Mouse (Mus musculus) limb, embryonic 14.5 days (tissue): ENCODE measurements around the gene Gsto2. TPM values are rescaled to one million over a fixed set of nuclear protein-coding genes. Genes with fewer than 3 reads are reported as not detected.
A peak's percentile ranks its signal among the peaks of the same experiment; 100 is the strongest.
"Not testable (repeated sequence)": the region's sequence is repeated elsewhere in the genome, so short reads cannot be mapped to it uniquely, and the experiment has no call there.

Experiments used
- ATAC-seq: fragments of 200-750 bp; cut with Nextera tagmentation; 2 replicates; pipeline ENCODE4 v1.8.0; 2017; ENCODE audit warnings: low read depth, moderate number of reproducible peaks, moderate TSS enrichment; ENCODE audit not compliant: low FRiP score
- DNase-seq: peaks from one replicate; pipeline ENCODE4 v3.0.0-alpha.2; 2015; ENCODE audit warnings: low spot score
- H3K27ac ChIP-seq: fragments of 300-500 bp; sonication (generic); replicated peaks from 2 replicates; pipeline ENCODE4 v1.5.1; 2014; ENCODE audit warnings: low read depth, mild to moderate bottlenecking, low read length, moderate library complexity, mixed read lengths
- H3K27me3 ChIP-seq: fragments of 300-500 bp; sonication (generic); 2 replicates; pipeline ENCODE4 v1.6.1; 2014; ENCODE audit warnings: low read length, mixed read lengths; ENCODE audit not compliant: control insufficient read depth, insufficient read depth
- H3K36me3 ChIP-seq: fragments of 300-500 bp; sonication (generic); 2 replicates; pipeline ENCODE4 v1.6.1; 2014; ENCODE audit warnings: mild to moderate bottlenecking, low read length, moderate library complexity, mixed read lengths; ENCODE audit not compliant: control insufficient read depth, insufficient read depth
- H3K4me1 ChIP-seq: fragments of 300-500 bp; sonication (generic); 2 replicates; pipeline ENCODE4 v1.6.1; 2014; ENCODE audit warnings: antibody characterized with exemption, low read length, mixed read lengths; ENCODE audit not compliant: control insufficient read depth, insufficient read depth
- H3K4me2 ChIP-seq: fragments of 300-500 bp; sonication (generic); replicated peaks from 2 replicates; pipeline ENCODE4 v1.6.1; 2014; ENCODE audit warnings: low read depth, mild to moderate bottlenecking, low read length, moderate library complexity; ENCODE audit not compliant: severe bottlenecking
- H3K4me3 ChIP-seq: fragments of 300-500 bp; sonication (generic); replicated peaks from 2 replicates; pipeline ENCODE4 v1.5.1; 2014; ENCODE audit warnings: low read length
- H3K9ac ChIP-seq: fragments of 300-500 bp; sonication (generic); 2 replicates; pipeline ENCODE4 v1.6.1; 2014; ENCODE audit warnings: mild to moderate bottlenecking, low read depth, low read length, moderate library complexity; ENCODE audit not compliant: severe bottlenecking
- H3K9me3 ChIP-seq: fragments of 300-500 bp; sonication (generic); 2 replicates; pipeline ENCODE4 v1.6.1; 2016; ENCODE audit warnings: low read length; ENCODE audit not compliant: control insufficient read depth
- POLR2A ChIP-seq: fragments of 200-500 bp; IDR thresholded peaks from 2 replicates; pipeline ENCODE4 v1.8.0; 2012; ENCODE audit warnings: inconsistent platforms, mild to moderate bottlenecking, moderate library complexity, borderline replicate concordance; ENCODE audit not compliant: insufficient read depth, insufficient read length; ENCODE audit errors: extremely low read depth
- WGBS: fragments of 180-500 bp; shearing (Covaris S2); extraction: QIAGEN DNeasy Blood & Tissue Kit; methylation state at CpG from one replicate; pipeline ENCODE4 v1.1.7; 2014; 5-methylcytosine and 5-hydroxymethylcytosine counted together
- polyA plus RNA-seq, 2 experiments: library from polyadenylated mRNA; depleted of rRNA in 1 of 2; stranded (reverse) in 1 of 2; unstranded in 1 of 2; fragments of >200 nt; fragmentation: Nextera tagmentation in 1 of 2; extraction: Ambion mirVana in 1 of 2; gene quantifications; 2 replicates each; pipeline versions ENCODE4 v1.2.1 to v1.2.3; 2012 to 2014

Gene Gsto2
- polyA plus RNA-seq, 2 experiments, result 0.87 to 1.2 TPM

- 0 out of 2 replicates have a peak, but pooled peaks cover 3% of the 10 kb centered on the region for H3K27me3 ChIP-seq
- no peak overlapping the region for H3K27ac ChIP-seq
- H3K9me3 ChIP-seq, result no peaks in the 10 kb centered on the region
- no peak overlapping the region for H3K4me2 ChIP-seq
- H3K9ac ChIP-seq, result no peak overlapping the region
- no peak overlapping the region for H3K4me3 ChIP-seq
- no peaks in the 10 kb centered on the region for H3K4me1 ChIP-seq
- WGBS, result 85% methylated on average over 7 of the region's 7 CpGs
- TF ChIP-seq POLR2A, result no peak
- DNase-seq (no peak), ATAC-seq (no peak)
- H3K36me3 ChIP-seq, result no peaks in the 10 kb centered on the region
These were observed 29.6 kb upstream of the Gsto2 start for GRCm38 (mm10) chr19:47835776-47836175.

GRCm38 (mm10) chr19:47836701-47837526 is 28.4 kb upstream of the Gsto2 start:
- Histone ChIP-seq H3K27me3 (0 out of 2 replicates have a peak, but pooled peaks cover 3% of the 10 kb centered on the region), H3K27ac (no peak overlapping the region), H3K9ac (peak overlapping the region; percentile 46), H3K4me3 (peak overlapping the region; percentile 48), H3K9me3 (no peaks in the 10 kb centered on the region), H3K4me2 (peak overlapping the region; percentile 88), H3K4me1 (no peaks in the 10 kb centered on the region), H3K36me3 (no peaks in the 10 kb centered on the region)
- TF ChIP-seq POLR2A, result no peak
- 3% methylated on average over 46 of the region's 49 CpGs for WGBS
- peak; percentile 91 for ATAC-seq
- peak; percentile 50 for DNase-seq

- Histone ChIP-seq H3K36me3 (no peaks in the 10 kb centered on the region), H3K4me1 (no peaks in the 10 kb centered on the region), H3K27ac (no peak overlapping the region), H3K4me2 (peak overlapping the region; percentile 88), H3K9me3 (no peaks in the 10 kb centered on the region), H3K4me3 (peak overlapping the region; percentile 48), H3K9ac (peak overlapping the region; percentile 46; the same call in 1 of the 2 replicates), H3K27me3 (0 out of 2 replicates have a peak, but pooled peaks cover 3% of the 10 kb centered on the region)
- ATAC-seq (peak; percentile 42; the same call in 1 of the 2 replicates), DNase-seq (no peak)
- no peak for TF ChIP-seq POLR2A
- WGBS, result 1% methylated on average over 6 of the region's 6 CpGs
These were observed 27.8 kb upstream of the Gsto2 start for GRCm38 (mm10) chr19:47837527-47837901.

- H3K9ac ChIP-seq, H3K27ac ChIP-seq, H3K4me3 ChIP-seq, H3K36me3 ChIP-seq, DNase-seq, H3K27me3 ChIP-seq, ATAC-seq, H3K4me1 ChIP-seq, H3K9me3 ChIP-seq, H3K4me2 ChIP-seq: not testable (repeated sequence)
- WGBS, result 88% methylated on average over 14 of the region's 15 CpGs
These were observed 24.1 kb upstream of the Gsto2 start for GRCm38 (mm10) chr19:47841234-47841633.

- no peak for TF ChIP-seq POLR2A
- no peaks in the 10 kb centered on the region for H3K36me3 ChIP-seq
These were observed 15.6 kb upstream of the Gsto2 start for GRCm38 (mm10) chr19:47849735-47850134.

GRCm38 (mm10) chr19:47852131-47852530 is 13.2 kb upstream of the Gsto2 start:
- H3K36me3 ChIP-seq, ATAC-seq, H3K4me3 ChIP-seq, H3K9ac ChIP-seq, H3K4me2 ChIP-seq, H3K27me3 ChIP-seq, DNase-seq, H3K27ac ChIP-seq, H3K9me3 ChIP-seq, H3K4me1 ChIP-seq: not testable (repeated sequence)
- 84% methylated on average over 3 of the region's 3 CpGs for WGBS

More at GRCm38 (mm10) chr19:47849735-47850134, 15.6 kb upstream of the Gsto2 start:
- H3K27ac ChIP-seq, result no peak overlapping the region
- 97% methylated on average over 3 of the region's 3 CpGs for WGBS
- no peaks in the 10 kb centered on the region for H3K9me3 ChIP-seq
- no peak for DNase-seq
- H3K27me3 ChIP-seq, result no peaks in the 10 kb centered on the region
- ATAC-seq, result no peak
- H3K4me2 ChIP-seq, result no peak overlapping the region
- no peak overlapping the region for H3K9ac ChIP-seq
- H3K4me3 ChIP-seq, result no peak overlapping the region
- no peaks in the 10 kb centered on the region for H3K4me1 ChIP-seq
